Mouse (Mus musculus): ENCODE results near the gene Hras. TPM values are rescaled to one million over a fixed set of nuclear protein-coding genes. Genes with fewer than 3 reads are reported as not detected.

The Hras gene
- polyA plus RNA-seq, 1 experiment from 2014 or later, result 144 TPM

DNA sequence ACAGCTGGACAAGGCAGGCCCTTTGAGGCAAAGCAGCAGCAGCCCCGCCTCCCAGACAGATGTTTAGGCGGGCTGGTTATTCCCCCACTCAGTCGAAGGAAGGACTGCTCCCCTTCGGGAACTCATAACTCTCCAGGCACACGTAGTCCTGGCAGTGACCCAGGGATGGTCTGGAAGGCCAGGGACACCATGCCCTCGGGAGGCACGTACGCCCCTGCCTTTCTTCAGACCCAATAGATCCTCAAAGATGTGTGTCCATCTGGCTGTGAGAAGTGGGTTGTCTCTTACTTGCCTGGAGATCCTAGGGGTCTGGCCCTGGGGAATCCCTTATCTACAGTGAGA is 28.3 kb upstream of the Hras start:
- ATAC-seq, result no peak
- Histone ChIP-seq H3K4me2 (ENCODE audit: low read length) (peak overlapping the region; percentile 80), H3K27ac (ENCODE audit: low read length) (peak overlapping the region; percentile 73), H3K4me1 (ENCODE audit: control insufficient read depth, insufficient read depth, low read length) (peaks cover 12% of the 10 kb centered on the region), H3K9me3 (replicated peaks; ENCODE audit: control insufficient read depth, low read length, poor library complexity, severe bottlenecking) (no peaks in the 10 kb centered on the region), H3K36me3 (ENCODE audit: control insufficient read depth, insufficient read depth, low read length) (no peaks in the 10 kb centered on the region; the same call in 1 of the 2 replicates), H3K4me3 (ENCODE audit: low read depth, low read length) (peak overlapping the region; percentile 41), H3K27me3 (ENCODE audit: control insufficient read depth, insufficient read depth, low read depth, low read length) (no peaks in the 10 kb centered on the region), H3K9ac (ENCODE audit: low read depth, low read length) (peak overlapping the region; percentile 68)
- WGBS, result 9% methylated on average over 8 of the region's 8 CpGs

DNA sequence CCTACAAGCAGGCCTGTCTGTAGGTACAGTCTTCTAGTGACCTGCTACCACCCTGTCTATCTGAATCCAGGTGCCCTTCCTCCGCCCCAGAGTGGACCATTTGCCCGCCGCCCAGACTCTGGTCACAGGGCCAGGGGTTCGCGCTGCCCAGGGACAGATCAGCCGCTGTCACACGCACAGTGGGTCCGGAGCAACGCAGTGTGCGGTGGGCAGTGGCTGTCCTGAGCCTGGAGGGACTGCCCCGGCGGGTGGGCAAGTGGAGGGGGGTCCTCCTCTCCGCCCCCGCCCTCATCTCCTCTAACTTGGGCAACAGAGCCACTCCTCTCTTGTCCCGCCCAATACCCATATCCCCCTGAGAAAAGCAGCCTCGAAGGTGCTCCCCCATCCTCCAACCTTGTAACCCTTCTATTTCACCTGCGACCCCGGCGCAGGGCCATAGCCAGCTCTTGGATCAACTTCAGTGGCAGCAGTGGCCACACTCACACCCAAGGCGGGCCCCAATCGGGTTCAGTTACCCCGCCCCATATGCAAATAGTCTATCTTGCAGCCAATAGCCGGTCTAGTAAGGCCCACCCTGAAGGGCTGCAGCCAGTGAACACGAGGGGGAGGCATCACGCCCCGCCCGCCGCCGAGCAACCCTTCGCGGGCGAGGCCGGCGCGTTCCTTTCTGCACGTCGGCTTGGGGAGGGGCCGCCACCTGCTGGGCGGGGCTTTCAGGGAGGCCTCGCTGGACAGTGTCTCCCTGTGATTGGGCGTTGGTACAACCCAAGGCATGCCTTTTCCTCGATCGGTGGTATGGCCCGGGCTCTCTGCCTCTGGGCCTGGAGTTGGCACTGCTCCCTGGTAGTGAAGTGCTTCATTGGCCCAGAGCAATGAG is 27.7 kb upstream of the Hras start:
- Histone ChIP-seq H3K4me2 (ENCODE audit: low read length) (peak overlapping the region; percentile 80), H3K27me3 (ENCODE audit: control insufficient read depth, insufficient read depth, low read depth, low read length) (no peaks in the 10 kb centered on the region), H3K9me3 (replicated peaks; ENCODE audit: control insufficient read depth, low read length, poor library complexity, severe bottlenecking) (no peaks in the 10 kb centered on the region), H3K4me1 (ENCODE audit: control insufficient read depth, insufficient read depth, low read length) (peaks cover 15% of the 10 kb centered on the region), H3K27ac (ENCODE audit: low read length) (peak overlapping the region; percentile 73), H3K4me3 (ENCODE audit: low read depth, low read length) (peak overlapping the region; percentile 41), H3K36me3 (ENCODE audit: control insufficient read depth, insufficient read depth, low read length) (no peaks in the 10 kb centered on the region; the same call in 1 of the 2 replicates), H3K9ac (ENCODE audit: low read depth, low read length) (peak overlapping the region; percentile 68)
- ATAC-seq, result peak; percentile 96
- WGBS, result 4% methylated on average over 43 of the region's 44 CpGs

DNA sequence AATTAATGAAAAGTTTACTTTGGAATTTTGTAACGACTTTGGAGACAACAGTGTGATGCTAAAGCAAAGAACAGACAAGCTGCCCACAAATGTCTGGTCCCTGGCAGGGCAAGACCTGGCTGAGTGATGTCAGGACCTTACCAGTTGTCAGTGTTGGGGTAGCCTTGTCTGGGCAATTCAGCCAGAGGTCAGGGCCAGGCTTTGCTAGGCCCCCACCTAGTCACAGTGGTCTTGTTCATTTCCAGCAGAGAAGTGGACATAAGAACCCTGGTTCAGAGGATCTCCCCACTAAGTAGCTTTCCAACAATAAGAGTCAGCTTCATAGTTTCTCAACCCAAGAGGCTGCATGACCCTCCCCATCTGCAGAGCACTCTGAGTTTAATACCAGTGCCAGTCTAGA is 26.6 kb upstream of the Hras start:
- Histone ChIP-seq H3K27ac (ENCODE audit: low read length) (no peak overlapping the region), H3K4me3 (ENCODE audit: low read depth, low read length) (no peak overlapping the region), H3K27me3 (ENCODE audit: control insufficient read depth, insufficient read depth, low read depth, low read length) (no peaks in the 10 kb centered on the region), H3K9ac (ENCODE audit: low read depth, low read length) (no peak overlapping the region), H3K4me2 (ENCODE audit: low read length) (no peak overlapping the region), H3K9me3 (replicated peaks; ENCODE audit: control insufficient read depth, low read length, poor library complexity, severe bottlenecking) (no peaks in the 10 kb centered on the region), H3K4me1 (ENCODE audit: control insufficient read depth, insufficient read depth, low read length) (peaks cover 19% of the 10 kb centered on the region), H3K36me3 (ENCODE audit: control insufficient read depth, insufficient read depth, low read length) (no peaks in the 10 kb centered on the region; the same call in 1 of the 2 replicates)
- WGBS, result 79% methylated on average over 1 of the region's 1 CpGs
- no peak for ATAC-seq

DNA sequence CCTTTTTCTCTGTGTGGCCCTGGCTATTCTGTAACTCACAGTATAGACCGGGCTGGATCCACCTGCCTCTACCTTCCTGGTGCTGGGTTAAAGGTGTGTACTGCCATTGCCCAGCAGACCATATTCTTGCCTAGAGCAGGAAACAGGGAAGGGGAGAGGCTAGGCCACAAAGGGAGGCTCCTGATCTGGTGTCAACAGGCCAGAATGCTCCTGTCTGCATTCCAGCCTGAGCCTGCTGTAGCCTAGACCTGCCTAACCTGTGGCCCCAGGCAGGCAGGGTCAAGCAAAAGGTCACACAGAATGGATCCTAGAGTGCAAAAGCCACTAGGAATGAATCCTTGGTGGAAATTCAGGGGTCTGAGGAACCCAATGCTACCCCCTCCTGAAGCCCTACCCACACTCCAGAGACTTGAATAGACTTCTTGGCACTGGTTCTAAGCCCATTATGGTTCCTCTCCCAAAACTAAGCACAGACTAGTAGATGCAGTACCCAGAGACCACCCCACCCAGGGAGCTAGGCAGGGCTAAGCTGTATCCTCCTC is 25.8 kb upstream of the Hras start:
- ATAC-seq, result no peak
- Histone ChIP-seq H3K4me3 (ENCODE audit: low read depth, low read length) (no peak overlapping the region), H3K36me3 (ENCODE audit: control insufficient read depth, insufficient read depth, low read length) (no peaks in the 10 kb centered on the region; the same call in 1 of the 2 replicates), H3K9ac (ENCODE audit: low read depth, low read length) (no peak overlapping the region), H3K27ac (ENCODE audit: low read length) (no peak overlapping the region), H3K9me3 (replicated peaks; ENCODE audit: control insufficient read depth, low read length, poor library complexity, severe bottlenecking) (no peaks in the 10 kb centered on the region), H3K4me1 (ENCODE audit: control insufficient read depth, insufficient read depth, low read length) (peaks cover 23% of the 10 kb centered on the region), H3K27me3 (ENCODE audit: control insufficient read depth, insufficient read depth, low read depth, low read length) (no peaks in the 10 kb centered on the region), H3K4me2 (ENCODE audit: low read length) (no peak overlapping the region)
- 94% methylated on average over 1 of the region's 1 CpGs for WGBS

DNA sequence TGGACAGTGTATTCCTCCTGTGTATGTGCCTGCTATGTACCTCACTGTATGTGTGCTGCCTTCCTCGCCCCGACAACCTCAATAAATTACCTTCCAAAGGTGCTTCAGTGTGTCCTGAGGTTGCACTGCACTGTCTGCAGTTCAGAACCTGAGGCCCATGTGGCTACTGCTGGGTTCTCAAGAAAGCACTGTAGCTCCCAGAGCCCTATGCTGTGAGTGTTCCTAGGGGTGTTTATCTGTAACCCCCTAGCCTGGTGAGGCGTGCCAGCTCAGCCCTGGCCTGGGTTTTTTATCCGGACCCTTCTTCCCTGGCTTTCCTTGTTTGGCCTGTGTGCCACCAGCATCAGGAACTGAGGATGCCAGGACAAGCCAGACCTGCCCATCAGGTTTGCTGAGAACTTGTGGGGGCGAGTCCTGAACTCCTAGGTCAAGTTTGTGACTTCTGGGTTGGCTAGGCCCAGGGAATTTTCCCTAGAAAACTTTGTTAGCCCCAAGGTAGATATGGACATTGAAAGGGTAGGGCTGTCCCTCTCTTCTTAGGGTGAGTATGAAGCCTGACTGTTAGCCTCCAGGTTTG is 24.8 kb upstream of the Hras start:
- H3K4me2 ChIP-seq (ENCODE audit: low read length), result no peak overlapping the region
- peaks cover 23% of the 10 kb centered on the region for H3K4me1 ChIP-seq (ENCODE audit: control insufficient read depth, insufficient read depth, low read length)
- 94% methylated on average over 5 of the region's 5 CpGs for WGBS
- ATAC-seq, result no peak
- no peaks in the 10 kb centered on the region; the same call in 1 of the 2 replicates for H3K36me3 ChIP-seq (ENCODE audit: control insufficient read depth, insufficient read depth, low read length)
- no peaks in the 10 kb centered on the region for H3K9me3 ChIP-seq (replicated peaks; ENCODE audit: control insufficient read depth, low read length, poor library complexity, severe bottlenecking)
- H3K4me3 ChIP-seq (ENCODE audit: low read depth, low read length), result no peak overlapping the region
- H3K27me3 ChIP-seq (ENCODE audit: control insufficient read depth, insufficient read depth, low read depth, low read length), result no peaks in the 10 kb centered on the region
- H3K27ac ChIP-seq (ENCODE audit: low read length), result no peak overlapping the region
- no peak overlapping the region for H3K9ac ChIP-seq (ENCODE audit: low read depth, low read length)

DNA sequence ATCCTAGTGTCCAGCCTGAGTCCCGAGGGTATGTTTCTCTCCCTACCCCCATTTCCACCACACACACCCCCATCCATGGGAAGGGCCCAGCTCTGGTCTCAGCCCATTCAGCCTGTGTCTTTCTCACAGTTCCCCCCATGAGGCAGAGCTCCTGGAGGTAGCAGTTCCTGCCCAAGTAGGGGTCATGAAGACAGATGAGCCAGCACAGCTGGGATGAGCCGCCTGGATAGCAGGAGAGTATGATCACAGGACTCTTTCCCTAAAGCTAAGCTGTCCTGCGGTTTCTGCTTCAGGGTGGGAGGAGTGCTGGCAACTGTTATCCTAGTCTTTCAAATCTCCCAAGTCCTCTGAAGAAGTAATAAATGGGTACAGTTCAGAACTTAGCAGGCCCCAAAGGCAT is 24.3 kb upstream of the Hras start:
- no peak overlapping the region for H3K27ac ChIP-seq (ENCODE audit: low read length)
- no peak overlapping the region for H3K4me2 ChIP-seq (ENCODE audit: low read length)
- WGBS, result 81% methylated on average over 3 of the region's 3 CpGs
- ATAC-seq, result no peak
- no peaks in the 10 kb centered on the region for H3K9me3 ChIP-seq (replicated peaks; ENCODE audit: control insufficient read depth, low read length, poor library complexity, severe bottlenecking)
- no peaks in the 10 kb centered on the region; the same call in 1 of the 2 replicates for H3K36me3 ChIP-seq (ENCODE audit: control insufficient read depth, insufficient read depth, low read length)
- H3K4me3 ChIP-seq (ENCODE audit: low read depth, low read length), result no peak overlapping the region
- H3K9ac ChIP-seq (ENCODE audit: low read depth, low read length), result no peak overlapping the region
- peaks cover 23% of the 10 kb centered on the region for H3K4me1 ChIP-seq (ENCODE audit: control insufficient read depth, insufficient read depth, low read length)
- no peaks in the 10 kb centered on the region for H3K27me3 ChIP-seq (ENCODE audit: control insufficient read depth, insufficient read depth, low read depth, low read length)

DNA sequence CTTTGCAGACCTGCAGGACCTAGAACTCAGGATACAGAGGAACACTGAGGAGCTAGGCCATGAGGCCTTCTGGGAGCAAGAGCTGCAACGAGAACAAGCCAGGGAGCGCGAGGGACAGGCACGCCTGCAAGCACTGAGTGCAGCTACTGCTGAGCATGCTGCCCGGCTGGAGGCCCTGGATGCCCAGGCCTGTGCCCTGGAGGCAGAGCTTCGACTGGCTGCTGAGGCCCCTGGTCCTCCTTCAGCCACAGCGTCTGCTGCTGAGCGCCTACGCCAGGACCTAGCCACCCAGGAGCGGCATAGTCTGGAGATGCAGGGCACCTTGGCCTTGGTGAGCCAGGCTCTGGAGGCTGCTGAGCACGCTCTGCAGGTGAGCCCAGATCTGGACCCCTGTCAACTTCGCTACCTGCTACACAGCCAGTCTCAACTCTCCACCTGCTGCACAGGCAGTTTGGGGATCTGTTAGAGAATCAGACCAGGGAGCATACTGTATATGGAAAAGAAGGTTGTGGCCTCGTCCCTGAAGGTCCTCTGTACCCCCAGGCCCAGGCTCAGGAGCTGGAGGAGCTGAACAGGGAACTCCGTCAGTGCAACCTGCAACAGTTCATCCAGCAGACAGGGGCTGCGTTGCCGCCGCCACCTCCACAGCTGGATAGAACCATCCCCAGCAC is 23.7 kb upstream of the Hras start:
- Histone ChIP-seq H3K4me2 (ENCODE audit: low read length) (no peak overlapping the region), H3K9ac (ENCODE audit: low read depth, low read length) (no peak overlapping the region), H3K4me1 (ENCODE audit: control insufficient read depth, insufficient read depth, low read length) (peaks cover 20% of the 10 kb centered on the region), H3K36me3 (ENCODE audit: control insufficient read depth, insufficient read depth, low read length) (no peaks in the 10 kb centered on the region; the same call in 1 of the 2 replicates), H3K27me3 (ENCODE audit: control insufficient read depth, insufficient read depth, low read depth, low read length) (no peaks in the 10 kb centered on the region), H3K4me3 (ENCODE audit: low read depth, low read length) (no peak overlapping the region), H3K27ac (ENCODE audit: low read length) (no peak overlapping the region), H3K9me3 (replicated peaks; ENCODE audit: control insufficient read depth, low read length, poor library complexity, severe bottlenecking) (no peaks in the 10 kb centered on the region)
- 91% methylated on average over 17 of the region's 17 CpGs for WGBS
- ATAC-seq, result no peak

DNA sequence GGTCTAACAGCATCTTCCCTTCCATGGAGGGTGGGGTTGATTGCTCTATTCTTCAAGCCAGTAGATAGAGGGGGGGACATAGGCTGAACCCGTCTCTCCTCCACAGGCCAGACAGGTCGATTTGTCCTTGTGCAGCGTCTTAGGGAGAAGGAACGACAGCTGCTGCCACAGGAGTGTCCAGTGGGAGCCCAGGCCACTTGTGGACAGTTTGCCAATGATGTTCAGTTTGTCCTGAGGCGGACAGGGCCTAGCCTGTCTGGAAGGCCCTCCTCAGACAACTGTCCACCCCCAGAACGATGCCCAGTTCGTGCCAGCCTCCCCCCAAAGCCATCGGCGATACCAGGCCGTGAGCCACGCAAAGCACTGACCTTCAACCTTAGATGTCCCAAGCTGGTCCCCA is 23.1 kb upstream of the Hras start:
- no peaks in the 10 kb centered on the region for H3K27me3 ChIP-seq (ENCODE audit: control insufficient read depth, insufficient read depth, low read depth, low read length)
- H3K4me2 ChIP-seq (ENCODE audit: low read length), result peak overlapping the region; percentile 87
- H3K4me1 ChIP-seq (ENCODE audit: control insufficient read depth, insufficient read depth, low read length), result peaks cover 14% of the 10 kb centered on the region
- no peaks in the 10 kb centered on the region for H3K9me3 ChIP-seq (replicated peaks; ENCODE audit: control insufficient read depth, low read length, poor library complexity, severe bottlenecking)
- 89% methylated on average over 11 of the region's 11 CpGs for WGBS
- H3K27ac ChIP-seq (ENCODE audit: low read length), result no peak overlapping the region
- H3K9ac ChIP-seq (ENCODE audit: low read depth, low read length), result no peak overlapping the region
- no peak overlapping the region for H3K4me3 ChIP-seq (ENCODE audit: low read depth, low read length)
- no peaks in the 10 kb centered on the region; the same call in 1 of the 2 replicates for H3K36me3 ChIP-seq (ENCODE audit: control insufficient read depth, insufficient read depth, low read length)
- ATAC-seq, result no peak
